Mouse (Mus musculus) heart, adult 2 months (tissue): ENCODE data around the gene Gm20388.

Experiments used
- CTCF ChIP-seq: fragments of 200-600 bp; IDR thresholded peaks from 2 replicates; pipeline ENCODE4 v1.8.1; 2022; ENCODE audit warnings: antibody characterized with exemption, mild to moderate bottlenecking, moderate library complexity
- EP300 ChIP-seq: fragments of 200-500 bp; IDR thresholded peaks from 2 replicates; pipeline ENCODE4 v1.6.1; 2011; ENCODE audit warnings: low read depth, low read length, control low read depth; ENCODE audit not compliant: insufficient read depth
- POLR2A ChIP-seq: fragments of 200-500 bp; IDR thresholded peaks from 2 replicates; pipeline ENCODE4 v1.6.1; 2011; ENCODE audit warnings: mild to moderate bottlenecking, low read depth, low read length, control low read depth; ENCODE audit not compliant: insufficient read depth

DNA sequence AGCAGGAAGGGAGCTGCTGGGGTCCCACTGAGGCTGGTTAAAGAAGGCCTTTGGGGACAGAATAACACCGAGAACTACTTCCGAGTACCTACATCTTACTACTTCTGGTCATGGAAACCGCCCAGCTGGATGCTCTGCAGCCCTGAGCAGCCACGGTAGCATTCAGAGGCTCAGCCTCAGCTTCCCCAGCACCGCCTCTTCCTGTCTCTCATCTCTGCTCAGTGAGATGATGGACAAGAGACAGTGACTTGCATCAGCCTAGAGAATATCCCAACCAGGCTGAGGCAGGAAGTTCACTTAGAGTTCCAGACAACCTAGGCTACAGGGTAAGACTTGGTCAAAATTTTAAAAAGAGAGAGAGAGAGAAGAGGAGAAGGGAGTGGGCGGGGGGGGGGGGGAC lies 3876.0 kb downstream of the Gm20388 start:
- no peak for TF ChIP-seq CTCF
- TF ChIP-seq EP300 = no peak; the same call in 1 of the 2 replicates
- TF ChIP-seq POLR2A = no peak
